Mouse (Mus musculus): ENCODE measurements around the gene Pea15a. TPM values are rescaled to one million over a fixed set of nuclear protein-coding genes. Genes with fewer than 3 reads are reported as not detected.

Pea15a gene
- polyA plus RNA-seq, 1 experiment from 2014 or later, result 525 TPM

DNA sequence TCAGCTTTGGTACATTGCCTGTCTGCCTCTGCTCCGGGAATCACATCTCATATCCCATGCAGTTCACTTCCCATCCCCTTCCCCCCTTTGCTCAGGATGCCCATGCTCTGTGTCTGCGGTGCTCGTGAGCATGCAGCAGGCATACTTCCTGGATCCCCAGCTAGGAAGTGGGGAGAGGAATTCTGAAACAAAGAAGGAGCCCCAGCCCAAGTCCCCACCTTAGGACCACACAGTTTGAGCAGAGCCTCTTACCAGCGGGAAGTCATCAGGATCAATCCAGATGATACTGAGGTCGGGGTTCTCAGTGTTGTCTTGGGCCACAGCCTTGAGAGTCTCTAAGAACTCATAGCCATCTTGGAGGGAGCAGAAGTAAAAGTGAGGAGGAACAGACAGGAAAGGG, 6.2 kb upstream of the Pea15a start:
- ATAC-seq, result no peak

GRCm38 (mm10) chr1:172207111-172207584, 544 bp upstream of the Pea15a start:
- peak; percentile 5; the same call in 1 of the 2 replicates for ATAC-seq
- peak overlapping the region; percentile 91 for H3K9ac ChIP-seq (ENCODE audit: low read depth, low read length)
- peak overlapping the region; percentile 96 for H3K27ac ChIP-seq (ENCODE audit: low read length)
- WGBS, result 4% methylated on average over 7 of the region's 7 CpGs
- H3K36me3 ChIP-seq (ENCODE audit: control insufficient read depth, insufficient read depth, low read length), result no peaks in the 10 kb centered on the region
- peak overlapping the region; percentile 93 for H3K4me2 ChIP-seq (ENCODE audit: low read length)
- no peaks in the 10 kb centered on the region for H3K27me3 ChIP-seq (ENCODE audit: control insufficient read depth, insufficient read depth, low read depth, low read length)
- peak overlapping the region; percentile 71 for H3K4me3 ChIP-seq (ENCODE audit: low read depth, low read length)
- H3K9me3 ChIP-seq (replicated peaks; ENCODE audit: control insufficient read depth, low read length, poor library complexity, severe bottlenecking), result no peaks in the 10 kb centered on the region
- H3K4me1 ChIP-seq (ENCODE audit: control insufficient read depth, insufficient read depth, low read length), result peaks cover 43% of the 10 kb centered on the region

More for the DNA sequence above, 6.2 kb upstream of the Pea15a start:
- H3K27me3 ChIP-seq (ENCODE audit: control insufficient read depth, insufficient read depth, low read depth, low read length), result no peaks in the 10 kb centered on the region
- peaks cover 7% of the 10 kb centered on the region for H3K4me1 ChIP-seq (ENCODE audit: control insufficient read depth, insufficient read depth, low read length)
- H3K9me3 ChIP-seq (replicated peaks; ENCODE audit: control insufficient read depth, low read length, poor library complexity, severe bottlenecking), result no peaks in the 10 kb centered on the region
- H3K27ac ChIP-seq (ENCODE audit: low read length), result no peak overlapping the region
- no peaks in the 10 kb centered on the region for H3K36me3 ChIP-seq (ENCODE audit: control insufficient read depth, insufficient read depth, low read length)
- H3K9ac ChIP-seq (ENCODE audit: low read depth, low read length), result no peak overlapping the region
- H3K4me2 ChIP-seq (ENCODE audit: low read length), result no peak overlapping the region
- 45% methylated on average over 5 of the region's 5 CpGs for WGBS
- no peak overlapping the region for H3K4me3 ChIP-seq (ENCODE audit: low read depth, low read length)

DNA sequence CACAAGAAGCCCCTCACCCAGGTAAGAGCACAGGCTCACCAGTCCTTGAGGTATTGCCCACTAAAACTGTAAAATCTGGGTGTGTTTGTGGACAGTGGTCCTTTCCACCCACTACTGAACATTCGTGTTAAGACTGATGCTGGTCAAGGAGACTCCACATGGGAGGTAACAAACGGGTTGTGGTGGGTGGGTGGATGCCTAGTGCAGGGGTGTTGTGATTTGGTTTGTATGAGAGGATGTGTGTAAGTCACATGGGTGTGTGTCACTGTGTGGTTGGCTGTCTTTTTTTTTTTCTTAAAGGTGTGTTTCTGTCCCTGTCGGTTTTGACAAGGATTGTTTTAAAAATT, 890 bp downstream of the Pea15a start:
- Histone ChIP-seq H3K27ac (ENCODE audit: low read length) (peak overlapping the region; percentile 96), H3K4me3 (ENCODE audit: low read depth, low read length) (peak overlapping the region; percentile 71), H3K27me3 (ENCODE audit: control insufficient read depth, insufficient read depth, low read depth, low read length) (no peaks in the 10 kb centered on the region), H3K9me3 (replicated peaks; ENCODE audit: control insufficient read depth, low read length, poor library complexity, severe bottlenecking) (no peaks in the 10 kb centered on the region), H3K4me1 (ENCODE audit: control insufficient read depth, insufficient read depth, low read length) (peaks cover 57% of the 10 kb centered on the region), H3K4me2 (ENCODE audit: low read length) (peak overlapping the region; percentile 93), H3K36me3 (ENCODE audit: control insufficient read depth, insufficient read depth, low read length) (no peaks in the 10 kb centered on the region), H3K9ac (ENCODE audit: low read depth, low read length) (peak overlapping the region; percentile 91)
- ATAC-seq, result peak; percentile 9; the same call in 1 of the 2 replicates
- 2% methylated on average over 3 of the region's 3 CpGs for WGBS

DNA sequence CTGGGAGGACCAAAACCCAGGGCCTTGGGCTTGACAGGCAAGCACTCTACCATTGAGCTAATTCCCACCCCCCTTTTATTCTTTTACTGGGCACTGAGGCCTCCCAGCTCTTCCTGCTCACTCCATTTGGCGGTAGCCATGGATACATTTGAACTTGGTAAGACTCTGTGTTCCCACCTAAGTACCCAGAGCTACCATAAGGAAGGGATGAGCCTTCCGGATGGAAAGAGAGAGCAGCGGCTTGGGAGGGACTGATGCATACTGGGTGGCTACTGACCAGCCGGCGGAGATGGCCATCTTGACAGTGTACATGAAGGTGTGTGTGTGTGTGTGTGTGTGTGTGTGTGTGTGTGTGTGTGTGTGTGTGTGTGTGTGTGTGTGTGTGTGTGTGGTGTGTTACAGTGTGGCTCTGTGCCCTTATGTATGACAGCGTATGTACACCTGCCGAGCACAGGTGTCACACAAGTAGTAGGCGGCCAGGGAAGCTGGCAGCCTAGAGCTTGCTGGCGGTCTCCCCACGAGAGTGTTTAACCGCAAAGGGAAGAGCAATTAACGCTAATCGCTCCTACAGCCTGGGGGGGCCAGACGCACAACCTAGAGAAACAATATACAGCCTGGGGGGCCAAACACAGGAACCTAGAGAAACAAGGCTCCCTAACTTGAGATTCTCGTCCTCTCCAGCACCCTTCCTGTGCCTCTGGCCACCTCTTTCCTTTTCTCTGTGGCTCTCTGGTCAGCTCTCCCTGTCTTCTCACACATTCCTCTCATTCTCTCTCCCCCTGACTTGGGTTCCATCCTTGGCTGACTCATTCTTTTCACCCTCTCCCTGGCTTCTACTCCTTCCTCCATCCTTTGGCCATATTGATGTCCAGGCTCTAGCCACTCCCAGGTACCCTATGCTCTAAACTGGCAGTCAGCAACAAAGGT, 1.5 kb downstream of the Pea15a start:
- H3K9me3 ChIP-seq (replicated peaks; ENCODE audit: control insufficient read depth, low read length, poor library complexity, severe bottlenecking), result no peaks in the 10 kb centered on the region
- 10% methylated on average over 15 of the region's 15 CpGs for WGBS
- ATAC-seq, result no peak

DNA sequence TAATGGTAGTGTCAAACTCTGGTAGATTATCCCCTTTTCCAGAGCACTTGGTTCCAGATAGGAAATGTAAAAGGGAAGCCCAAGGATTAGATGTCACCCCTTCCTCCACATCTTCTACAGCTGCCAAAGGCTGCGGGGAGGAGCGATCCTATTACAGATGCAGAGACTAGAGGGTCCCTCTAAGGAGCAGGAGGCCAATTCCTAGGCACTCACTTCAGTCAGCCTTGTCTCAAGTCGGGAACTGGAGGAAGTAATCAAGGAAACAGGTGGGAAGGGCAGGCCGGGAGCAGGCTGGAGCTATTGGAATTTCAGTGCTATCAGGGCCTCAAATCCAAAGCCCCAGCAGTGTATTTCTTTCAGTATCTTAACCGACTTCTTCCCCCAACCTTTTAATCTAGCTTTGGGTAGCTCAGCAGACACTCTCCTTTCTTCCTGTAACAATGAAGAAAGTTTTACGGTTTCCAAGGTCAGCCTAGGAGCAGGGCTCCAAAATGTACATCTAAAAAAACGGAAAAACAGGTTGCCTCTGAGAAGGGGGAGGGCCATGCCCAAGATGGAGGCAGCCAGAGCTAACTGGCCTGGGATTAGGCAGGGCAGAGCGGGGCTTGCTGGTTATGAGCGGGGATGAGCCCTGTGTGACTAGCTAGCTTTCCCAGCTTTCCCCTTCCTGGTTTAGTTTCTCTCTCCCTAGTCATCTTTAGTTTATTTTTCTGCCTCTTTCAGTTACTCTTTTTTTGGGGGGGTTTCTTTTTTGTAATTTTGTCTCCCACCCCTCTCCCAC, 2.4 kb downstream of the Pea15a start:
- no peak for ATAC-seq
- H3K27ac ChIP-seq (ENCODE audit: low read length), result peak overlapping the region; percentile 96
- peak overlapping the region; percentile 91 for H3K9ac ChIP-seq (ENCODE audit: low read depth, low read length)
- no peaks in the 10 kb centered on the region for H3K9me3 ChIP-seq (replicated peaks; ENCODE audit: control insufficient read depth, low read length, poor library complexity, severe bottlenecking)
- no peaks in the 10 kb centered on the region for H3K27me3 ChIP-seq (ENCODE audit: control insufficient read depth, insufficient read depth, low read depth, low read length)
- peak overlapping the region; percentile 93 for H3K4me2 ChIP-seq (ENCODE audit: low read length)
- 9% methylated on average over 9 of the region's 9 CpGs for WGBS
- peaks cover 8% of the 10 kb centered on the region for H3K36me3 ChIP-seq (ENCODE audit: control insufficient read depth, insufficient read depth, low read length)
- peaks cover 68% of the 10 kb centered on the region for H3K4me1 ChIP-seq (ENCODE audit: control insufficient read depth, insufficient read depth, low read length)
- peak overlapping the region; percentile 71 for H3K4me3 ChIP-seq (ENCODE audit: low read depth, low read length)

More for the DNA sequence above, 1.5 kb downstream of the Pea15a start:
- Histone ChIP-seq H3K9ac (ENCODE audit: low read depth, low read length) (peak overlapping the region; percentile 91), H3K27ac (ENCODE audit: low read length) (peak overlapping the region; percentile 96), H3K36me3 (ENCODE audit: control insufficient read depth, insufficient read depth, low read length) (0 out of 2 replicates have a peak, but pooled peaks cover 2% of the 10 kb centered on the region), H3K4me1 (ENCODE audit: control insufficient read depth, insufficient read depth, low read length) (peaks cover 64% of the 10 kb centered on the region), H3K4me3 (ENCODE audit: low read depth, low read length) (peak overlapping the region; percentile 71), H3K4me2 (ENCODE audit: low read length) (peak overlapping the region; percentile 93), H3K27me3 (ENCODE audit: control insufficient read depth, insufficient read depth, low read depth, low read length) (no peaks in the 10 kb centered on the region)

GRCm38 (mm10) chr1:172203566-172203965, 3.0 kb downstream of the Pea15a start:
- H3K4me2 ChIP-seq (ENCODE audit: low read length), result peak overlapping the region; percentile 93
- no peaks in the 10 kb centered on the region for H3K9me3 ChIP-seq (replicated peaks; ENCODE audit: control insufficient read depth, low read length, poor library complexity, severe bottlenecking)
- H3K4me1 ChIP-seq (ENCODE audit: control insufficient read depth, insufficient read depth, low read length), result peaks cover 68% of the 10 kb centered on the region
- H3K36me3 ChIP-seq (ENCODE audit: control insufficient read depth, insufficient read depth, low read length), result peaks cover 13% of the 10 kb centered on the region
- H3K27ac ChIP-seq (ENCODE audit: low read length), result peak overlapping the region; percentile 96
- peak overlapping the region; percentile 71 for H3K4me3 ChIP-seq (ENCODE audit: low read depth, low read length)
- no peaks in the 10 kb centered on the region for H3K27me3 ChIP-seq (ENCODE audit: control insufficient read depth, insufficient read depth, low read depth, low read length)
- peak overlapping the region; percentile 91 for H3K9ac ChIP-seq (ENCODE audit: low read depth, low read length)
- ATAC-seq, result no peak
- 1% methylated on average over 4 of the region's 4 CpGs for WGBS

DNA sequence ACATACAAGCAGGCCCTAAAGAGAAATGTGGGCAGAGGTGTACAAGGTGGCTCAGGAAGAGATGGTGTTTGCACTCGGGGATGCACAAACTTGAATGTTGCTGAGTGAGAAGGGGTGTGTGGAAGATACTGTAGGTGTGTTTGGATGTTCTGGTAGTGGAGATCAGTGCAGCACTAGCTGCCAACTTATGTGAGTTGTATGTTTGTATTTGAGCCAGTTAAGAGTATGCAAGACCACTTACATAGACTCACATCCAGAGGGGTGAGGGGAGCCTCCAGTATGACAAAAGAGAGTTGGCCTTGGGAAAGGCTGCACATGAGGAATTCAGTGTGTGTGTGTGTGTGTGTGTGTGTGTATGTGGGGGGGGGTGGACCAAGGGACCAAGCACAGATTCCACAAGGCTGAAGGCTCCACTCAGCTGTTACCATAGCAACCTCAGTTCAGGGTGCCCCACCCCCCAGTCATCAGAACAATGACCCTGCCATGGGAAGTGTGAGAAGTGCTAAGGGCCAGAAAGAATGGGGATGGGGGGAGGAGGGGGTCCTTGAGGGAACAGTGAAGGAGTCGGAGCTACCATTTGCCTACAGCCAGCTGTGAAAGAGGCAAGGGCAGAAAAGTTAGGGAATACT, 3.6 kb downstream of the Pea15a start:
- Histone ChIP-seq H3K27me3 (ENCODE audit: control insufficient read depth, insufficient read depth, low read depth, low read length) (no peaks in the 10 kb centered on the region), H3K27ac (ENCODE audit: low read length) (peak overlapping the region; percentile 96), H3K4me1 (ENCODE audit: control insufficient read depth, insufficient read depth, low read length) (peaks cover 68% of the 10 kb centered on the region), H3K9ac (ENCODE audit: low read depth, low read length) (peak overlapping the region; percentile 91), H3K9me3 (replicated peaks; ENCODE audit: control insufficient read depth, low read length, poor library complexity, severe bottlenecking) (no peaks in the 10 kb centered on the region), H3K36me3 (ENCODE audit: control insufficient read depth, insufficient read depth, low read length) (peaks cover 13% of the 10 kb centered on the region), H3K4me2 (ENCODE audit: low read length) (peak overlapping the region; percentile 93), H3K4me3 (ENCODE audit: low read depth, low read length) (no peak overlapping the region)
- 5% methylated on average over 2 of the region's 2 CpGs for whole genome bisulfite sequencing
- no peak for ATAC-seq

GRCm38 (mm10) chr1:172201967-172202880, 4.4 kb downstream of the Pea15a start:
- peak overlapping the region; percentile 28 for H3K4me3 ChIP-seq (ENCODE audit: low read depth, low read length)
- H3K9me3 ChIP-seq (replicated peaks; ENCODE audit: control insufficient read depth, low read length, poor library complexity, severe bottlenecking), result no peaks in the 10 kb centered on the region
- H3K36me3 ChIP-seq (ENCODE audit: control insufficient read depth, insufficient read depth, low read length), result peaks cover 18% of the 10 kb centered on the region
- no peaks in the 10 kb centered on the region for H3K27me3 ChIP-seq (ENCODE audit: control insufficient read depth, insufficient read depth, low read depth, low read length)
- H3K4me2 ChIP-seq (ENCODE audit: low read length), result peak overlapping the region; percentile 93
- H3K4me1 ChIP-seq (ENCODE audit: control insufficient read depth, insufficient read depth, low read length), result peaks cover 64% of the 10 kb centered on the region
- H3K9ac ChIP-seq (ENCODE audit: low read depth, low read length), result peak overlapping the region; percentile 91
- H3K27ac ChIP-seq (ENCODE audit: low read length), result peak overlapping the region; percentile 96
- WGBS, result 4% methylated on average over 14 of the region's 14 CpGs
- ATAC-seq, result no peak
